Mouse (Mus musculus): ENCODE measurements around the gene Fcho1. TPM values are rescaled to one million over a fixed set of nuclear protein-coding genes. Genes with fewer than 3 reads are reported as not detected.

Gene Fcho1
- 32.7 and 32.9 TPM in 2 replicates for polyA plus RNA-seq (2012; rRNA removed)

GRCm38 (mm10) chr8:71725122-71725924, at the start of gene Fcho1:
Gene Fcho1, minus strand, starts transcription at chr8:71725716.

GRCm38 (mm10) chr8:71701414-71702086, 24.0 kb downstream of the Fcho1 start, which contains the start of gene B3gnt3:
Gene B3gnt3, minus strand, starts transcription at chr8:71701789.

GRCm38 (mm10) chr8:71689028-71689427, 36.5 kb downstream of the Fcho1 start, which contains the start of gene Insl3:
Gene Insl3, plus strand, starts transcription at chr8:71689214.

GRCm38 (mm10) chr8:71676020-71676741, 49.3 kb downstream of the Fcho1 start, which contains the start of gene Jak3:
Gene Jak3, plus strand, starts transcription at chr8:71676296.

GRCm38 (mm10) chr8:71671549-71671965, 54.0 kb downstream of the Fcho1 start, which contains the start of gene Unc13a:
Gene Unc13a, minus strand, starts transcription at chr8:71671757.

Other genes starting within 250 kb of the Fcho1 start
- gene Ano8, start 239.8 kb downstream of the Fcho1 start, polyA plus RNA-seq (2012; rRNA removed) = 26.9 and 33.6 TPM in 2 replicates
- 41.9 and 45.0 TPM in 2 replicates for gene Gtpbp3, start 237.6 kb downstream of the Fcho1 start, polyA plus RNA-seq (2012; rRNA removed)
- 241 and 256 TPM in 2 replicates for gene Plvap, start 214.0 kb downstream of the Fcho1 start, polyA plus RNA-seq (2012; rRNA removed)
- not detected in 2 replicates for gene Ccdc194, start 200.0 kb downstream of the Fcho1 start, polyA plus RNA-seq (2012; rRNA removed)
- 152 and 173 TPM in 2 replicates for gene Bst2, start 188.3 kb downstream of the Fcho1 start, polyA plus RNA-seq (2012; rRNA removed)
- gene Mvb12a, start 182.8 kb downstream of the Fcho1 start, polyA plus RNA-seq (2012; rRNA removed) = 211 and 221 TPM in 2 replicates
- gene Tmem221, start 166.8 kb downstream of the Fcho1 start, polyA plus RNA-seq (2012; rRNA removed) = 0.60 and 1.3 TPM in 2 replicates
- not detected in 2 replicates for gene Nxnl1, start 159.1 kb downstream of the Fcho1 start, polyA plus RNA-seq (2012; rRNA removed)
- gene Slc27a1, start 156.8 kb downstream of the Fcho1 start, polyA plus RNA-seq (2012; rRNA removed) = 99.3 and 110 TPM in 2 replicates
- gene Pgls, start 133.5 kb downstream of the Fcho1 start, polyA plus RNA-seq (2012; rRNA removed) = 232 and 268 TPM in 2 replicates
- 6.0 and 7.6 TPM in 2 replicates for gene Fam129c, start 128.1 kb downstream of the Fcho1 start, polyA plus RNA-seq (2012; rRNA removed)
- 120 and 129 TPM in 2 replicates for gene Colgalt1, start 114.7 kb downstream of the Fcho1 start, polyA plus RNA-seq (2012; rRNA removed)
- gene Unc13a, start 54.0 kb downstream of the Fcho1 start, polyA plus RNA-seq (2012; rRNA removed) = 2.2 and 3.2 TPM in 2 replicates
- gene Jak3, start 49.4 kb downstream of the Fcho1 start, polyA plus RNA-seq (2012; rRNA removed) = 18.7 and 23.3 TPM in 2 replicates
- 11.6 and 16.8 TPM in 2 replicates for gene Insl3, start 36.5 kb downstream of the Fcho1 start, polyA plus RNA-seq (2012; rRNA removed)
- 298 and 338 TPM in 2 replicates for gene B3gnt3, start 23.9 kb downstream of the Fcho1 start, polyA plus RNA-seq (2012; rRNA removed)
- 0.08 and 0.23 TPM in 2 replicates for gene Zfp709, start 156.3 kb upstream of the Fcho1 start, polyA plus RNA-seq (2012; rRNA removed)
- 0.13 and 0.28 TPM in 2 replicates for gene Zfp882, start 182.9 kb upstream of the Fcho1 start, polyA plus RNA-seq (2012; rRNA removed)
- gene Zfp617, start 182.9 kb upstream of the Fcho1 start, polyA plus RNA-seq (2012; rRNA removed) = 1.6 and 2.0 TPM in 2 replicates
- 2.1 and 2.3 TPM in 2 replicates for gene Zfp961, start 225.3 kb upstream of the Fcho1 start, polyA plus RNA-seq (2012; rRNA removed)

Data from colon, adult 2 months (tissue).